ENCODE assay signal across 8 mouse cellular contexts in the genomic region with DNA sequence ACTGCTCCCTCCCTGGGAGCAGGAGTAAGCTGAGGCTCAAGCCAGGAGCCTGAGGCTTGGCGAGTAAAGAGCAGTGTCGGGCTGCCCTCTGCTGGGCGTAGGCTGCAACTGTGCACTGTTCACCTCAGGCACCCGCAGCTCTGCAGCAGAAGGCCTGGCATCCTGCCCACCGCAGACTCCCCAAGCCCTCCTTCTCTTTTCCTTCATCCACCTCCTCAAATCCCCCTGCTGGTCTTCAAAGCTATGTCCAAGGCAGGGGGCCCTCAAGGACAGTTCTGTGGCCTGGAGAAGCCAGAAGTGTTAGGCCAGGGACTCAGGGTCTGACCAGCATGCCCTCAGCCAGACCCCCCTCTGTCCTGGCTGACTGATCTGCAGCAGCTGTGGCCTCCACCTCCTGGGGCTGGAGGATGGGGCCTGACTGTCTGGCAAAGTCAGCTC. TPM values are rescaled to one million over a fixed set of nuclear protein-coding genes. Genes with fewer than 3 reads are reported as not detected.
A peak's percentile ranks its signal among the peaks of the same experiment; 100 is the strongest.
DNase-seq lines count a peak whose midpoint lies in the region.

No protein-coding gene starts in this region.

- peaks cover 52% of the 10 kb centered on the region for H3K36me3 ChIP-seq in hindbrain, embryonic 10.5 days

- under 1% methylated on average over 5 of the region's 5 CpGs for WGBS in hindbrain, embryonic 10.5 days

- peak; percentile 86 for DNase-seq in MN1 (ENCODE audit: low spot score)
- DNase-seq in cerebellum, adult 9-11 months = peak; percentile 92
- DNase-seq in frontal cortex, adult 2 months (ENCODE audit: extremely low spot score in 1 of 2, low spot score in 1 of 2) = peak; percentile 74 to 91
- DNase-seq in hindbrain, embryonic 10.5 days (ENCODE audit: low spot score) = peak; percentile 78
- DNase-seq in layer of hippocampus, postnatal 14 days (ENCODE audit: low spot score in 2 of 2) = peak; percentile 89
- DNase-seq in lung, postnatal 10 days = peak; percentile 88
- peak; percentile 84 for DNase-seq in ovary, postnatal 36 days (ENCODE audit: low spot score)
- peak; percentile 91 for DNase-seq in thymus, postnatal 25 days

- peak overlapping the region; percentile 65 for H3K27ac ChIP-seq in hindbrain, embryonic 10.5 days

- H3K4me1 ChIP-seq in hindbrain, embryonic 10.5 days (replicated peaks) = peaks cover 66% of the 10 kb centered on the region

- H3K27me3 ChIP-seq in hindbrain, embryonic 10.5 days (ENCODE audit: insufficient read depth, poor library complexity, severe bottlenecking) = peaks cover 19% of the 10 kb centered on the region

- H3K4me3 ChIP-seq in hindbrain, embryonic 10.5 days = no peak overlapping the region

- H3K9me3 ChIP-seq in hindbrain, embryonic 10.5 days = no peaks in the 10 kb centered on the region

RNA-seq across cellular contexts. Expression of a gene that starts 20.2 kb away (rescaled TPM):
- 152 and 156 TPM in 2 replicates for polyA plus RNA-seq in frontal cortex, adult 2 months (2012; rRNA removed)
- polyA plus RNA-seq in hindbrain, embryonic 10.5 days (2016; fragmentation: Nextera tagmentation; extraction: Ambion mirVana) = 82.8 and 87.8 TPM in 2 replicates
- 10 to 100 TPM; 78.2 to 78.4 TPM for total RNA-seq in layer of hippocampus, postnatal 14 days (2021)

RNA-seq across cellular contexts. Expression of a gene that starts 34.9 kb away (rescaled TPM):
- 1.2 and 1.6 TPM in 2 replicates for polyA plus RNA-seq in frontal cortex, adult 2 months (2012; rRNA removed)
- 1.2 and 1.6 TPM in 2 replicates for polyA plus RNA-seq in hindbrain, embryonic 10.5 days (2016; fragmentation: Nextera tagmentation; extraction: Ambion mirVana)
- total RNA-seq in layer of hippocampus, postnatal 14 days (2021) = under 1 TPM; 0.19 to 0.44 TPM

RNA-seq across cellular contexts. Expression of a gene that starts 55.5 kb away (rescaled TPM):
- polyA plus RNA-seq in frontal cortex, adult 2 months (2012; rRNA removed) = 43.0 and 46.2 TPM in 2 replicates
- polyA plus RNA-seq in hindbrain, embryonic 10.5 days (2016; fragmentation: Nextera tagmentation; extraction: Ambion mirVana) = 19.5 and 22.0 TPM in 2 replicates
- total RNA-seq in layer of hippocampus, postnatal 14 days (2021) = 10 to 100 TPM; 67.8 to 68.9 TPM

RNA-seq across cellular contexts. Expression of a gene that starts 57.2 kb away (rescaled TPM):
- 3.9 and 4.0 TPM in 2 replicates for polyA plus RNA-seq in frontal cortex, adult 2 months (2012; rRNA removed)
- 1.7 and 1.9 TPM in 2 replicates for polyA plus RNA-seq in hindbrain, embryonic 10.5 days (2016; fragmentation: Nextera tagmentation; extraction: Ambion mirVana)
- 10 to 100 TPM in 1 of 2 experiments, 1 to 10 TPM in 1; 5.3 to 10.2 TPM for total RNA-seq in layer of hippocampus, postnatal 14 days (2021)
